Mouse (Mus musculus): ENCODE measurements around the gene H2al1c.
"Not testable (repeated sequence)": the region's sequence is repeated elsewhere in the genome, so short reads cannot be mapped to it uniquely, and the experiment has no call there.

The H2al1c gene

GRCm38 (mm10) chrX:11305355-11305754, at the start of gene H2al1c:
Gene H2al1c, plus strand, starts transcription at chrX:11305655.
- not testable (repeated sequence) for DNase-seq

- DNase-seq = no peak
These were observed 40.5 kb upstream of the H2al1c start for GRCm38 (mm10) chrX:11264918-11265317.

GRCm38 (mm10) chrX:11267791-11268190, 37.7 kb upstream of the H2al1c start:
- DNase-seq = peak; percentile 21 to 28

- DNase-seq = no peak
These were observed 36.4 kb upstream of the H2al1c start for GRCm38 (mm10) chrX:11269074-11269473.

GRCm38 (mm10) chrX:11273190-11273589, 32.3 kb upstream of the H2al1c start:
- DNase-seq = no peak

- DNase-seq = peak in 1 of 2 experiments; percentile 2
These were observed 28.4 kb upstream of the H2al1c start for GRCm38 (mm10) chrX:11277083-11277482.

- DNase-seq = no peak
These were observed 24.7 kb upstream of the H2al1c start for GRCm38 (mm10) chrX:11280741-11281140.

- DNase-seq = peak; percentile 7 to 13
These were observed 17.1 kb upstream of the H2al1c start for GRCm38 (mm10) chrX:11288306-11288882.

GRCm38 (mm10) chrX:11289244-11289643, 16.2 kb upstream of the H2al1c start:
- DNase-seq = no peak

- not testable (repeated sequence) for DNase-seq
These were observed 6.5 kb upstream of the H2al1c start, which contains the start of gene H2al1a for GRCm38 (mm10) chrX:11298957-11299356. Gene H2al1a, plus strand, starts transcription at chrX:11299257.

GRCm38 (mm10) chrX:11302132-11302531, 3.3 kb upstream of the H2al1c start, which contains the start of gene H2al1b:
Gene H2al1b, plus strand, starts transcription at chrX:11302432.
- DNase-seq = not testable (repeated sequence)

- DNase-seq = not testable (repeated sequence)
These were observed 3.1 kb downstream of the H2al1c start, which contains the start of gene H2al1d for GRCm38 (mm10) chrX:11308524-11308923. Gene H2al1d, plus strand, starts transcription at chrX:11308824.

- DNase-seq = not testable (repeated sequence)
These were observed 6.2 kb downstream of the H2al1c start, which contains the start of gene H2al1e for GRCm38 (mm10) chrX:11311634-11312033. Gene H2al1e, plus strand, starts transcription at chrX:11311934.

GRCm38 (mm10) chrX:11314858-11315257, 9.4 kb downstream of the H2al1c start, which contains the start of gene H2al1f:
Gene H2al1f, plus strand, starts transcription at chrX:11315158.
- not testable (repeated sequence) for DNase-seq

GRCm38 (mm10) chrX:11317956-11318355, 12.5 kb downstream of the H2al1c start, which contains the start of gene H2al1g:
Gene H2al1g, plus strand, starts transcription at chrX:11318256.
- DNase-seq = not testable (repeated sequence)

GRCm38 (mm10) chrX:11321192-11321591, 15.7 kb downstream of the H2al1c start, which contains the start of gene H2al1h:
Gene H2al1h, plus strand, starts transcription at chrX:11321492.
- not testable (repeated sequence) for DNase-seq

GRCm38 (mm10) chrX:11324359-11324758, 18.9 kb downstream of the H2al1c start, which contains the start of gene H2al1i:
Gene H2al1i, plus strand, starts transcription at chrX:11324659.
- not testable (repeated sequence) for DNase-seq

GRCm38 (mm10) chrX:11327522-11327921, 22.1 kb downstream of the H2al1c start, which contains the start of gene H2al1j:
Gene H2al1j, plus strand, starts transcription at chrX:11327822.
- not testable (repeated sequence) for DNase-seq

- DNase-seq = no peak
These were observed 40.3 kb downstream of the H2al1c start for GRCm38 (mm10) chrX:11345762-11346161.

GRCm38 (mm10) chrX:11346756-11347155, 41.3 kb downstream of the H2al1c start:
- DNase-seq = no peak

Data from kidney, postnatal 36 days (tissue).